8 mouse cellular contexts compared by ENCODE assay signal in genomic region chr3:62454096-62454495, GRCm38 (mm10). TPM values are rescaled to one million over a fixed set of nuclear protein-coding genes. Genes with fewer than 3 reads are reported as not detected.
DNase-seq lines count a peak whose midpoint lies in the region; ATAC-seq and TF ChIP-seq lines count a peak whose summit lies in the region.

No protein-coding gene starts in this region.

- WGBS in forebrain, postnatal 0 days, result 14% methylated on average over 3 of the region's 3 CpGs
- 55% methylated on average over 3 of the region's 3 CpGs for WGBS in stomach, embryonic 14.5 days

- no peak for TF ChIP-seq CTCF in left cerebral cortex, adult 2 months (IDR thresholded peaks at IDR 0.05)
- no peak for TF ChIP-seq CTCF in forebrain, postnatal 0 days (IDR thresholded peaks at IDR 0.05; ENCODE audit: low read depth)

- H3K4me1 ChIP-seq in forebrain, postnatal 0 days (ENCODE audit: insufficient read depth), result peaks cover 10% of the 10 kb centered on the region; the same call in 1 of the 2 replicates
- H3K4me1 ChIP-seq in stomach, embryonic 14.5 days (ENCODE audit: control insufficient read depth, insufficient read depth, low read length), result no peaks in the 10 kb centered on the region

- H3K4me3 ChIP-seq in left cerebral cortex, adult 2 months, result no peak overlapping the region
- no peak overlapping the region for H3K4me3 ChIP-seq in forebrain, postnatal 0 days (ENCODE audit: low read depth, low read length)
- H3K4me3 ChIP-seq in stomach, embryonic 14.5 days (ENCODE audit: low read depth, low read length), result no peak overlapping the region

- H3K4me2 ChIP-seq in forebrain, postnatal 0 days (ENCODE audit: low read depth), result no peak overlapping the region
- no peak overlapping the region for H3K4me2 ChIP-seq in stomach, embryonic 14.5 days (replicated peaks; ENCODE audit: low read depth, low read length)

- no peaks in the 10 kb centered on the region for H3K27me3 ChIP-seq in forebrain, postnatal 0 days (ENCODE audit: insufficient read depth, low read length)
- no peaks in the 10 kb centered on the region for H3K27me3 ChIP-seq in stomach, embryonic 14.5 days (ENCODE audit: control insufficient read depth, insufficient read depth, low read length)

- H3K27ac ChIP-seq in left cerebral cortex, adult 2 months, result peak overlapping the region; percentile 32
- peak overlapping the region; percentile 47; the same call in 1 of the 2 replicates for H3K27ac ChIP-seq in forebrain, postnatal 0 days (ENCODE audit: low read depth, low read length)
- H3K27ac ChIP-seq in stomach, embryonic 14.5 days (ENCODE audit: low read length), result 0 out of 2 replicates have a peak overlapping the region, but pooled peaks have one; percentile 27

- DNase-seq in left cerebral cortex, adult 2 months (ENCODE audit: extremely low spot score in 1 of 2, low spot score in 2 of 2), result no peak
- no peak for DNase-seq in left cerebral cortex, adult 8-10 months (ENCODE audit: low spot score in 2 of 2)
- DNase-seq in forebrain, postnatal 0 days, result peak; percentile 41
- DNase-seq in lung, postnatal 36 days, result peak; percentile 32
- no peak for DNase-seq in urinary bladder, postnatal 36 days (ENCODE audit: low spot score in 2 of 2)
- DNase-seq in liver, result no peak

- peak; percentile 37; the same call in 1 of the 2 replicates for ATAC-seq in forebrain, postnatal 0 days
- no peak for ATAC-seq in stomach, embryonic 14.5 days (ENCODE audit: insufficient number of reproducible peaks, insufficient read depth, low FRiP score, low read depth)
- no peak for ATAC-seq in frontal cortex, adult (ENCODE audit: low TSS enrichment)

- intact Hi-C loops in left cerebral cortex, adult 2 months (cut with DNase I), result no loop called here

- no peaks in the 10 kb centered on the region for H3K36me3 ChIP-seq in forebrain, postnatal 0 days (ENCODE audit: insufficient read depth)
- H3K36me3 ChIP-seq in stomach, embryonic 14.5 days (ENCODE audit: control insufficient read depth, insufficient read depth, low read length), result peaks cover 3% of the 10 kb centered on the region; the same call in 1 of the 2 replicates

- H3K9me3 ChIP-seq in forebrain, postnatal 0 days (ENCODE audit: low read length), result no peaks in the 10 kb centered on the region
- no peaks in the 10 kb centered on the region for H3K9me3 ChIP-seq in stomach, embryonic 14.5 days (ENCODE audit: control insufficient read depth, low read depth, low read length)

- no peak overlapping the region for H3K9ac ChIP-seq in forebrain, postnatal 0 days
- no peak overlapping the region for H3K9ac ChIP-seq in stomach, embryonic 14.5 days (replicated peaks; ENCODE audit: low read depth, low read length)

RNA-seq across cellular contexts. Expression of gene Dhx36, which starts 52.7 kb away (rescaled TPM):
- total RNA-seq in left cerebral cortex, adult 2 months (2021), result 10 to 100 TPM; 53.7 to 55.3 TPM
- total RNA-seq in left cerebral cortex, adult 8-10 months (2022), result 10 to 100 TPM; 49.8 to 56.4 (median 53.0) TPM
- 81.0 and 90.5 TPM in 2 replicates for total RNA-seq in forebrain, postnatal 0 days (2014; rRNA removed)
- polyA plus RNA-seq in forebrain, postnatal 0 days (2015; fragmentation: Nextera tagmentation; extraction: Ambion mirVana), result 24.3 and 29.0 TPM in 2 replicates
- 35.7 and 36.5 TPM in 2 replicates for polyA plus RNA-seq in stomach, embryonic 14.5 days (2014; fragmentation: Nextera tagmentation; extraction: Ambion mirVana)

Comparison
In these comparisons a context has a peak if more than half of its experiments do, and no peak if none do; other contexts are left out.
1. DNase-seq: peak in forebrain, postnatal 0 days (single experiment) and lung, postnatal 36 days (single experiment); none in left cerebral cortex, adult 2 months (0 of 2), left cerebral cortex, adult 8-10 months (0 of 2), urinary bladder, postnatal 36 days (0 of 2) and liver (single experiment).
2. Peak in every context shown above with its lines, with median percentiles within 50 percentile points of each other: H3K27ac ChIP-seq.